Mouse (Mus musculus): ENCODE measurements at regions not wholly inside any gene's neighbourhood (a gene's known extent, or its start where the extent isn't known, plus 50 kb on each side); places are given as distances from the start of the nearest gene placed in this dataset.

- no peak for ATAC-seq
Observed at GRCm38 (mm10) chr4:124276741-124277455, 333.7 kb downstream of the 3100002H09Rik start.

GRCm38 (mm10) chr4:124272002-124272401, 338.6 kb downstream of the 3100002H09Rik start:
- H3K4me3 ChIP-seq (ENCODE audit: low read depth, low read length) = no peak overlapping the region
- H3K27me3 ChIP-seq (replicated peaks; ENCODE audit: control insufficient read depth, insufficient read depth, low read length) = peaks cover 5% of the 10 kb centered on the region; the same call in 1 of the 2 replicates
- H3K36me3 ChIP-seq (ENCODE audit: control insufficient read depth, insufficient read depth) = no peaks in the 10 kb centered on the region
- no peak overlapping the region for H3K4me2 ChIP-seq (replicated peaks; ENCODE audit: low read depth)
- no peak for TF ChIP-seq CTCF (IDR thresholded peaks at IDR 0.05; ENCODE audit: low read depth)
- ATAC-seq = no peak
- no peak overlapping the region for H3K27ac ChIP-seq (ENCODE audit: low read depth, low read length)
- no peaks in the 10 kb centered on the region for H3K4me1 ChIP-seq (replicated peaks; ENCODE audit: control insufficient read depth, insufficient read depth, low read length)
- no peaks in the 10 kb centered on the region for H3K9me3 ChIP-seq (ENCODE audit: control insufficient read depth)
- WGBS = 76% methylated on average over 2 of the region's 2 CpGs
- H3K9ac ChIP-seq (ENCODE audit: low read depth, low read length) = no peak overlapping the region

More at GRCm38 (mm10) chr4:124276741-124277455, 333.7 kb downstream of the 3100002H09Rik start:
- no peaks in the 10 kb centered on the region for H3K9me3 ChIP-seq (ENCODE audit: control insufficient read depth)
- peaks cover 16% of the 10 kb centered on the region; the same call in 1 of the 2 replicates for H3K27me3 ChIP-seq (replicated peaks; ENCODE audit: control insufficient read depth, insufficient read depth, low read length)
- 5% methylated on average over 21 of the region's 21 CpGs for WGBS
- peak overlapping the region; percentile 20 for H3K4me3 ChIP-seq (ENCODE audit: low read depth, low read length)
- H3K4me2 ChIP-seq (replicated peaks; ENCODE audit: low read depth) = peak overlapping the region; percentile 58
- no peak overlapping the region for H3K9ac ChIP-seq (ENCODE audit: low read depth, low read length)
- H3K4me1 ChIP-seq (replicated peaks; ENCODE audit: control insufficient read depth, insufficient read depth, low read length) = no peaks in the 10 kb centered on the region
- H3K27ac ChIP-seq (ENCODE audit: low read depth, low read length) = no peak overlapping the region
- TF ChIP-seq CTCF (IDR thresholded peaks at IDR 0.05; ENCODE audit: low read depth) = no peak
- no peaks in the 10 kb centered on the region for H3K36me3 ChIP-seq (ENCODE audit: control insufficient read depth, insufficient read depth)

- Histone ChIP-seq H3K9ac (ENCODE audit: low read depth, low read length) (no peak overlapping the region), H3K4me3 (ENCODE audit: low read depth, low read length) (no peak overlapping the region), H3K27me3 (replicated peaks; ENCODE audit: control insufficient read depth, insufficient read depth, low read length) (no peaks in the 10 kb centered on the region), H3K36me3 (ENCODE audit: control insufficient read depth, insufficient read depth) (no peaks in the 10 kb centered on the region), H3K9me3 (ENCODE audit: control insufficient read depth) (no peaks in the 10 kb centered on the region), H3K4me1 (replicated peaks; ENCODE audit: control insufficient read depth, insufficient read depth, low read length) (no peaks in the 10 kb centered on the region), H3K27ac (ENCODE audit: low read depth, low read length) (no peak overlapping the region), H3K4me2 (replicated peaks; ENCODE audit: low read depth) (no peak overlapping the region)
- no peak for TF ChIP-seq CTCF (IDR thresholded peaks at IDR 0.05; ENCODE audit: low read depth)
- no peak for ATAC-seq
- WGBS = 79% methylated on average over 4 of the region's 4 CpGs
Observed at GRCm38 (mm10) chr4:124268404-124268803, 342.2 kb downstream of the 3100002H09Rik start.

GRCm38 (mm10) chr4:124266573-124266972, 344.0 kb downstream of the 3100002H09Rik start:
- Histone ChIP-seq H3K9ac (ENCODE audit: low read depth, low read length) (no peak overlapping the region), H3K9me3 (ENCODE audit: control insufficient read depth) (no peaks in the 10 kb centered on the region), H3K27me3 (replicated peaks; ENCODE audit: control insufficient read depth, insufficient read depth, low read length) (no peaks in the 10 kb centered on the region), H3K27ac (ENCODE audit: low read depth, low read length) (no peak overlapping the region), H3K4me2 (replicated peaks; ENCODE audit: low read depth) (no peak overlapping the region), H3K4me1 (replicated peaks; ENCODE audit: control insufficient read depth, insufficient read depth, low read length) (no peaks in the 10 kb centered on the region), H3K36me3 (ENCODE audit: control insufficient read depth, insufficient read depth) (no peaks in the 10 kb centered on the region), H3K4me3 (ENCODE audit: low read depth, low read length) (no peak overlapping the region)
- no peak for TF ChIP-seq CTCF (IDR thresholded peaks at IDR 0.05; ENCODE audit: low read depth)
- WGBS = 62% methylated on average over 4 of the region's 4 CpGs
- no peak for ATAC-seq

- TF ChIP-seq CTCF (IDR thresholded peaks at IDR 0.05; ENCODE audit: low read depth) = no peak
- no peaks in the 10 kb centered on the region for H3K4me1 ChIP-seq (replicated peaks; ENCODE audit: control insufficient read depth, insufficient read depth, low read length)
- H3K27ac ChIP-seq (ENCODE audit: low read depth, low read length) = no peak overlapping the region
- ATAC-seq = no peak
- H3K27me3 ChIP-seq (replicated peaks; ENCODE audit: control insufficient read depth, insufficient read depth, low read length) = no peaks in the 10 kb centered on the region
- WGBS = 79% methylated on average over 15 of the region's 15 CpGs
- no peak overlapping the region for H3K4me2 ChIP-seq (replicated peaks; ENCODE audit: low read depth)
- no peaks in the 10 kb centered on the region for H3K36me3 ChIP-seq (ENCODE audit: control insufficient read depth, insufficient read depth)
- no peaks in the 10 kb centered on the region for H3K9me3 ChIP-seq (ENCODE audit: control insufficient read depth)
- no peak overlapping the region for H3K4me3 ChIP-seq (ENCODE audit: low read depth, low read length)
- no peak overlapping the region for H3K9ac ChIP-seq (ENCODE audit: low read depth, low read length)
Observed at GRCm38 (mm10) chr4:124265527-124265926, 345.1 kb downstream of the 3100002H09Rik start.

GRCm38 (mm10) chr4:124257006-124257405, 339.2 kb upstream of the 4930535I16Rik start:
- H3K4me3 ChIP-seq (ENCODE audit: low read depth, low read length) = no peak overlapping the region
- 26% methylated on average over 9 of the region's 9 CpGs for WGBS
- TF ChIP-seq CTCF (IDR thresholded peaks at IDR 0.05; ENCODE audit: low read depth) = no peak
- H3K4me1 ChIP-seq (replicated peaks; ENCODE audit: control insufficient read depth, insufficient read depth, low read length) = no peaks in the 10 kb centered on the region
- no peak overlapping the region for H3K4me2 ChIP-seq (replicated peaks; ENCODE audit: low read depth)
- no peak overlapping the region for H3K27ac ChIP-seq (ENCODE audit: low read depth, low read length)
- H3K36me3 ChIP-seq (ENCODE audit: control insufficient read depth, insufficient read depth) = no peaks in the 10 kb centered on the region
- H3K9ac ChIP-seq (ENCODE audit: low read depth, low read length) = no peak overlapping the region
- no peaks in the 10 kb centered on the region for H3K9me3 ChIP-seq (ENCODE audit: control insufficient read depth)
- no peak for ATAC-seq
- H3K27me3 ChIP-seq (replicated peaks; ENCODE audit: control insufficient read depth, insufficient read depth, low read length) = no peaks in the 10 kb centered on the region

Data from intestine, postnatal 0 days (tissue).